Mouse (Mus musculus) kidney, embryonic 15.5 days (tissue): ENCODE measurements around the gene Tab1. TPM values are rescaled to one million over a fixed set of nuclear protein-coding genes. Genes with fewer than 3 reads are reported as not detected.

ENCODE experiments used
- ATAC-seq: fragments of 200-750 bp; cut with Nextera tagmentation; replicated peaks from 2 replicates; pipeline ENCODE4 v1.8.0; 2017; ENCODE audit warnings: moderate TSS enrichment; ENCODE audit not compliant: low FRiP score
- H3K27ac ChIP-seq: fragments of 300-500 bp; sonication (generic); 2 replicates; pipeline ENCODE4 v1.5.1; 2015; ENCODE audit warnings: mild to moderate bottlenecking, inconsistent platforms
- H3K27me3 ChIP-seq: fragments of 300-500 bp; sonication (generic); 2 replicates; pipeline ENCODE4 v1.6.1; 2015; ENCODE audit warnings: inconsistent platforms
- H3K36me3 ChIP-seq: fragments of 300-500 bp; sonication (generic); 2 replicates; pipeline ENCODE4 v1.6.1; 2015; ENCODE audit warnings: inconsistent platforms
- H3K4me1 ChIP-seq: fragments of 300-500 bp; sonication (generic); 2 replicates; pipeline ENCODE4 v1.6.1; 2015; ENCODE audit warnings: inconsistent platforms
- H3K4me2 ChIP-seq: fragments of 300-500 bp; sonication (generic); 2 replicates; pipeline ENCODE4 v1.6.1; 2015; ENCODE audit warnings: moderate library complexity, mild to moderate bottlenecking, inconsistent platforms
- H3K4me3 ChIP-seq: fragments of 300-500 bp; sonication (generic); replicated peaks from 2 replicates; pipeline ENCODE4 v1.5.1; 2015; ENCODE audit warnings: mild to moderate bottlenecking, inconsistent platforms
- H3K9ac ChIP-seq: fragments of 300-500 bp; sonication (generic); 2 replicates; pipeline ENCODE4 v1.6.1; 2015; ENCODE audit warnings: mild to moderate bottlenecking, inconsistent platforms
- H3K9me3 ChIP-seq: fragments of 300-500 bp; sonication (generic); replicated peaks from 2 replicates; pipeline ENCODE4 v1.6.1; 2016; ENCODE audit warnings: inconsistent platforms
- WGBS: fragments of 180-500 bp; shearing (Covaris S2); methylation state at CpG from one replicate; pipeline ENCODE4 v1.1.7; 2015; ENCODE audit warnings: mixed read lengths; 5-methylcytosine and 5-hydroxymethylcytosine counted together
- polyA plus RNA-seq: library from polyadenylated mRNA; unstranded; fragments of >200 nt; fragmentation: Nextera tagmentation; extraction: Ambion mirVana; gene quantifications from 2 replicates; pipeline ENCODE4 v1.2.1, GENCODE M21; 2015

Tab1 gene
- polyA plus RNA-seq, 1 experiment from 2014 or later = 39.1 TPM

- Histone ChIP-seq H3K27ac (peak overlapping the region; percentile 92), H3K36me3 (peaks cover 85% of the 10 kb centered on the region), H3K27me3 (no peaks in the 10 kb centered on the region), H3K9me3 (no peaks in the 10 kb centered on the region), H3K4me3 (no peak overlapping the region), H3K9ac (no peak overlapping the region), H3K4me2 (no peak overlapping the region), H3K4me1 (peaks cover 44% of the 10 kb centered on the region)
- ATAC-seq = peak; percentile 19
- whole genome bisulfite sequencing = 26% methylated on average over 4 of the region's 4 CpGs
Measured at GRCm38 (mm10) chr15:80158707-80159090, 25.8 kb downstream of the Tab1 start.

- 15% methylated on average over 8 of the region's 8 CpGs for WGBS
- ATAC-seq = peak; percentile 88
- Histone ChIP-seq H3K9ac (no peak overlapping the region), H3K27me3 (no peaks in the 10 kb centered on the region), H3K36me3 (peaks cover 78% of the 10 kb centered on the region), H3K9me3 (no peaks in the 10 kb centered on the region), H3K4me2 (no peak overlapping the region; the same call in 1 of the 2 replicates), H3K4me3 (no peak overlapping the region), H3K4me1 (peaks cover 44% of the 10 kb centered on the region), H3K27ac (peak overlapping the region; percentile 92)
Measured at GRCm38 (mm10) chr15:80159286-80159901, 26.5 kb downstream of the Tab1 start.

GRCm38 (mm10) chr15:80160223-80160622 is 27.3 kb downstream of the Tab1 start:
- Histone ChIP-seq H3K27ac (peak overlapping the region; percentile 92), H3K4me3 (no peak overlapping the region), H3K9ac (no peak overlapping the region), H3K36me3 (peaks cover 70% of the 10 kb centered on the region), H3K4me2 (no peak overlapping the region), H3K9me3 (no peaks in the 10 kb centered on the region), H3K4me1 (peaks cover 44% of the 10 kb centered on the region), H3K27me3 (no peaks in the 10 kb centered on the region)
- WGBS = 75% methylated on average over 13 of the region's 13 CpGs
- ATAC-seq = no peak

- Histone ChIP-seq H3K9me3 (no peaks in the 10 kb centered on the region), H3K27me3 (no peaks in the 10 kb centered on the region), H3K36me3 (peaks cover 65% of the 10 kb centered on the region), H3K9ac (no peak overlapping the region), H3K4me3 (no peak overlapping the region), H3K27ac (peak overlapping the region; percentile 92), H3K4me1 (peaks cover 44% of the 10 kb centered on the region), H3K4me2 (no peak overlapping the region)
- ATAC-seq = no peak
- WGBS = 93% methylated on average over 4 of the region's 4 CpGs
Measured at GRCm38 (mm10) chr15:80160726-80161125, 27.8 kb downstream of the Tab1 start.

GRCm38 (mm10) chr15:80161199-80161598 is 28.3 kb downstream of the Tab1 start:
- no peak for ATAC-seq
- peaks cover 44% of the 10 kb centered on the region for H3K4me1 ChIP-seq
- H3K4me2 ChIP-seq = no peak overlapping the region
- H3K27me3 ChIP-seq = no peaks in the 10 kb centered on the region
- H3K9me3 ChIP-seq = no peaks in the 10 kb centered on the region
- no peak overlapping the region for H3K9ac ChIP-seq
- H3K36me3 ChIP-seq = peaks cover 60% of the 10 kb centered on the region
- WGBS = 73% methylated on average over 3 of the region's 3 CpGs
- 0 out of 2 replicates have a peak overlapping the region, but pooled peaks have one; percentile 92 for H3K27ac ChIP-seq
- no peak overlapping the region for H3K4me3 ChIP-seq

GRCm38 (mm10) chr15:80162401-80162964 is 29.6 kb downstream of the Tab1 start:
- Histone ChIP-seq H3K27ac (no peak overlapping the region), H3K36me3 (peaks cover 47% of the 10 kb centered on the region), H3K9me3 (no peaks in the 10 kb centered on the region), H3K4me3 (no peak overlapping the region), H3K4me1 (peaks cover 34% of the 10 kb centered on the region), H3K9ac (no peak overlapping the region), H3K4me2 (no peak overlapping the region), H3K27me3 (no peaks in the 10 kb centered on the region)
- no peak for ATAC-seq
- WGBS = 80% methylated on average over 4 of the region's 4 CpGs

GRCm38 (mm10) chr15:80163274-80163673 is 30.3 kb downstream of the Tab1 start:
- no peak overlapping the region for H3K9ac ChIP-seq
- WGBS = 80% methylated on average over 11 of the region's 11 CpGs
- no peak overlapping the region for H3K4me2 ChIP-seq

GRCm38 (mm10) chr15:80163716-80164115 is 30.8 kb downstream of the Tab1 start:
- Histone ChIP-seq H3K27ac (no peak overlapping the region), H3K9me3 (no peaks in the 10 kb centered on the region), H3K27me3 (no peaks in the 10 kb centered on the region), H3K9ac (no peak overlapping the region), H3K4me2 (no peak overlapping the region), H3K4me1 (peaks cover 21% of the 10 kb centered on the region), H3K4me3 (no peak overlapping the region), H3K36me3 (peaks cover 35% of the 10 kb centered on the region)
- no peak for ATAC-seq
- 85% methylated on average over 4 of the region's 4 CpGs for WGBS

More at GRCm38 (mm10) chr15:80163274-80163673, 30.3 kb downstream of the Tab1 start:
- Histone ChIP-seq H3K27me3 (no peaks in the 10 kb centered on the region), H3K4me1 (peaks cover 26% of the 10 kb centered on the region), H3K4me3 (no peak overlapping the region), H3K27ac (no peak overlapping the region), H3K36me3 (peaks cover 39% of the 10 kb centered on the region), H3K9me3 (no peaks in the 10 kb centered on the region)
- no peak for ATAC-seq

- WGBS = 41% methylated on average over 5 of the region's 5 CpGs
- no peak overlapping the region for H3K4me2 ChIP-seq
- peaks cover 25% of the 10 kb centered on the region for H3K36me3 ChIP-seq
- no peaks in the 10 kb centered on the region for H3K27me3 ChIP-seq
- H3K9ac ChIP-seq = no peak overlapping the region
- ATAC-seq = no peak
- H3K4me1 ChIP-seq = peaks cover 7% of the 10 kb centered on the region
- H3K9me3 ChIP-seq = no peaks in the 10 kb centered on the region
- no peak overlapping the region for H3K4me3 ChIP-seq
- H3K27ac ChIP-seq = no peak overlapping the region
Measured at GRCm38 (mm10) chr15:80165396-80165795, 32.5 kb downstream of the Tab1 start.

GRCm38 (mm10) chr15:80169484-80169883 is 36.6 kb downstream of the Tab1 start:
- Histone ChIP-seq H3K36me3 (no peaks in the 10 kb centered on the region), H3K27ac (no peak overlapping the region), H3K27me3 (peaks cover 4% of the 10 kb centered on the region), H3K4me1 (peaks cover 35% of the 10 kb centered on the region), H3K4me3 (no peak overlapping the region), H3K9ac (no peak overlapping the region), H3K4me2 (no peak overlapping the region), H3K9me3 (no peaks in the 10 kb centered on the region)
- WGBS = 86% methylated on average over 1 of the region's 1 CpGs
- no peak for ATAC-seq

- Histone ChIP-seq H3K27ac (no peak overlapping the region), H3K9ac (no peak overlapping the region)
- ATAC-seq = no peak
Measured at GRCm38 (mm10) chr15:80170357-80170756, 37.4 kb downstream of the Tab1 start.

GRCm38 (mm10) chr15:80171286-80171685 is 38.4 kb downstream of the Tab1 start:
- no peak for ATAC-seq
- Histone ChIP-seq H3K36me3 (no peaks in the 10 kb centered on the region), H3K4me2 (peak overlapping the region; percentile 39), H3K4me3 (0 out of 2 replicates have a peak overlapping the region, but pooled peaks have one; percentile 8), H3K9me3 (no peaks in the 10 kb centered on the region), H3K27ac (no peak overlapping the region), H3K27me3 (peaks cover 14% of the 10 kb centered on the region), H3K4me1 (peaks cover 49% of the 10 kb centered on the region), H3K9ac (no peak overlapping the region)
- 7% methylated on average over 8 of the region's 8 CpGs for WGBS

More at GRCm38 (mm10) chr15:80170357-80170756, 37.4 kb downstream of the Tab1 start:
- no peaks in the 10 kb centered on the region for H3K9me3 ChIP-seq
- H3K4me2 ChIP-seq = no peak overlapping the region
- H3K27me3 ChIP-seq = peaks cover 13% of the 10 kb centered on the region
- 50% methylated on average over 4 of the region's 4 CpGs for WGBS
- no peaks in the 10 kb centered on the region for H3K36me3 ChIP-seq
- no peak overlapping the region for H3K4me3 ChIP-seq
- peaks cover 44% of the 10 kb centered on the region for H3K4me1 ChIP-seq
